Mouse (Mus musculus) left cerebral cortex, adult 2 months (tissue): ENCODE data around the gene Arhgap20. TPM values are rescaled to one million over a fixed set of nuclear protein-coding genes. Genes with fewer than 3 reads are reported as not detected.

Experiments used
- DNase-seq, 2 experiments: peaks; one replicate each; pipeline ENCODE4 v3.0.0; 2021 to 2022; ENCODE audit warnings: low spot score in 2 of 2, mixed read lengths in 1 of 2; ENCODE audit errors: extremely low spot score in 1 of 2
- H3K27ac ChIP-seq: fragments of 200-600 bp; 2 replicates; pipeline ENCODE4 v1.8.1; 2022
- H3K4me3 ChIP-seq: fragments of 200-600 bp; 2 replicates; pipeline ENCODE4 v1.8.1; 2022
- CTCF ChIP-seq: fragments of 200-600 bp; IDR thresholded peaks from 2 replicates; pipeline ENCODE4 v1.8.1; 2022; ENCODE audit warnings: antibody characterized with exemption, mild to moderate bottlenecking, moderate library complexity
- intact Hi-C: fragments of 180-260 bp; cut with DNase I; formaldehyde crosslinking; loops from one replicate; pipeline ENCODE4 v1.15.1; 2025
- total RNA-seq, 2 experiments: library from RNA; stranded (reverse); gene quantifications; 2 replicates each; pipeline ENCODE4 v1.2.3; 2021

Gene Arhgap20
- total RNA-seq, 2 experiments from 2014 or later = 77.0 to 89.4 TPM

- Histone ChIP-seq H3K27ac (no peak overlapping the region), H3K4me3 (no peak overlapping the region)
- intact Hi-C loops = no loop called here
- DNase-seq = peak in 1 of 2 experiments; percentile 14
- TF ChIP-seq CTCF = no peak; the same call in 1 of the 2 replicates
These were observed 116.2 kb downstream of the Arhgap20 start for GRCm38 (mm10) chr9:51881386-51881785.

GRCm38 (mm10) chr9:51881881-51882280 lies 116.7 kb downstream of the Arhgap20 start:
- no peak for DNase-seq
- intact Hi-C loops = no loop called here

GRCm38 (mm10) chr9:51883319-51883718 lies 118.2 kb downstream of the Arhgap20 start:
- Histone ChIP-seq H3K27ac (no peak overlapping the region), H3K4me3 (no peak overlapping the region)
- no peak for TF ChIP-seq CTCF
- intact Hi-C loops = no loop called here
- no peak for DNase-seq

More at GRCm38 (mm10) chr9:51881881-51882280, 116.7 kb downstream of the Arhgap20 start:
- no peak for TF ChIP-seq CTCF
- Histone ChIP-seq H3K4me3 (no peak overlapping the region), H3K27ac (no peak overlapping the region)

- TF ChIP-seq CTCF = no peak
- no peak overlapping the region for H3K4me3 ChIP-seq
- DNase-seq = no peak
- intact Hi-C loops = no loop called here
- H3K27ac ChIP-seq = no peak overlapping the region
These were observed 127.8 kb downstream of the Arhgap20 start for GRCm38 (mm10) chr9:51892921-51893320.

Other genes starting within 250 kb of the Arhgap20 start
- 10 to 100 TPM; 17.3 to 21.7 TPM for gene Fdx1, start 198.2 kb downstream of the Arhgap20 start, total RNA-seq